Mouse (Mus musculus) neutrophil, adult 65 days (primary cell): ENCODE measurements around the gene U90926. TPM values are rescaled to one million over a fixed set of nuclear protein-coding genes. Genes with fewer than 3 reads are reported as not detected.

ENCODE experiments used
- total RNA-seq: library from RNA; stranded (reverse); gene quantifications from 2 replicates; pipeline ENCODE4 v1.2.4, GENCODE M21; 2023

Gene U90926
- not detected in 2 replicates for total RNA-seq

DNA sequence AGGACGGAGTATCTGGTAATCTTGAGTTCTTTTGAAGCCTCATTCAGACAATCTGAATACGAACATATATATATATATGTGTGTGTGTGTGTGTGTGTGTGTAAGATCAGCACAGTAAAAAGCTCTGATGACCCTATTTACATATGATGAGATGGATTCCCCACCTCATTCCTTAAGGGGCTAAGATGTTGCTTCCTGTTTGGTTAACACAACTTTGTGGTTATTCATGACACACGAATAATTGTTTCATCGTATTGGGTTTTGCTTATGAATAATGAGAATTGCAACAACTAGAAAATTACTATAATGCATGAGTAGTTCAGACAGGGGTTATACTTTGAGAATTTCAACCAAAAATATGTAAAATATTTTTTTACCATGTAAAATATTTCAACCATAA, at the start of gene U90926:
Gene U90926 (minus strand): TSS at position 101 of the 400 bp plus-strand sequence.

DNA sequence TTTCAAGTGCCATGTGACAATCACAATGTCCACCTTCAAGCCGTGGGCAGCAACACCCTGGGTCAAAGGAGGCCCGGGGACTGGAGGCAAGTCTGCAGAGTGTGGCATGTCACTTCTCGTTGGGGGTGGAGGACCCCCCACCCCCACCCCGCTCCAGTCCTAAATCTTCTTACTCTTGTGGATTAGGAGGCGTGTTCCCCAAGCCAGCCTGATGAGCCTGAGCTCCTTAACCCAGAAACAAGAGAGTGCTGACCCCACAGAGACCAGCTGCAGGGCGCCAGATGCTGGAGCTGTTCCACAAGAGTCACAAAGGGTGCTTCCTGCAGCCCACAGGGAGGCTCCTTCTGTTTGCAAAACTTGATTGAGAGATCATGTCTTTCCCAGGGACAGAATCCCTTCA, 41.0 kb upstream of the U90926 start, which contains the start of gene Ppef2:
Gene Ppef2 (minus strand): TSS at position 61 of the 400 bp plus-strand sequence.

Other genes starting within 250 kb of the U90926 start
- not detected in 2 replicates for gene Odaph, start 227.9 kb downstream of the U90926 start, total RNA-seq
- gene Cdkl2, start 171.5 kb downstream of the U90926 start, total RNA-seq: 0.41 and 0.82 TPM in 2 replicates
- 52.3 and 78.7 TPM in 2 replicates for gene G3bp2, start 131.7 kb downstream of the U90926 start, total RNA-seq
- gene Uso1, start 77.5 kb downstream of the U90926 start, total RNA-seq: 34.7 and 45.6 TPM in 2 replicates
- gene Ppef2, start 40.9 kb upstream of the U90926 start, total RNA-seq: 0.61 and 1.2 TPM in 2 replicates
- gene Naaa, start 62.8 kb upstream of the U90926 start, total RNA-seq: 63.6 and 64.2 TPM in 2 replicates
- gene Sdad1, start 95.1 kb upstream of the U90926 start, total RNA-seq: 20.2 and 22.5 TPM in 2 replicates
- 0.54 TPM in 1 of 2 replicates, not detected in the other for gene Cxcl9, start 112.7 kb upstream of the U90926 start, total RNA-seq
- 0.92 TPM in 1 of 2 replicates, not detected in the other for gene Art3, start 116.4 kb upstream of the U90926 start, total RNA-seq
- gene Cxcl10, start 133.5 kb upstream of the U90926 start, total RNA-seq: 3.9 and 6.8 TPM in 2 replicates
- gene Nup54, start 219.8 kb upstream of the U90926 start, total RNA-seq: 34.9 and 42.5 TPM in 2 replicates